Mouse (Mus musculus): ENCODE results near the gene Fam57b. TPM values are rescaled to one million over a fixed set of nuclear protein-coding genes. Genes with fewer than 3 reads are reported as not detected.
A peak's percentile ranks its signal among the peaks of the same experiment; 100 is the strongest.

Fam57b gene
- polyA plus RNA-seq, 1 experiment = 0.08 TPM

DNA sequence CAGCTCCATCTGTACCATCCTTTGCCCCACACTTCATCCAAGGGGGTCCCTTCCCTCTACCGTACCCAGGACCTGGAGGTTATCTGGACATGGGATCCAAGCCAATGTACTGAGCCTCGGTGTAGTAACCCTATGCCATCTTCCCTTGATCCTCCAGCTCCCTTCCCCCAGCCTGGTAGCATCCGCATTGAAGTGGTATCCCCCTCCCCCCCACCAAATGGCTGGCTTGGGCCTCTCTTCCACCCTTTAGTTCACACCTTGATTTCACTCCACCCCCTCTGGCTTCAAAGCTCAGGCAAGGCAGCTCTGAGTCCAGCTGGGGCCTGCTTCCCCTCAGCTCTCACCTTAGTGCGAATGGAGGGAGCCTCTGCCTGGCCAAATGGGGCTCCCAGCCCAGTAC lies 12.4 kb upstream of the Fam57b start:
- peaks cover 18% of the 10 kb centered on the region for H3K79me2 ChIP-seq (ENCODE audit: control insufficient read depth, insufficient read depth)
- H3K4me3 ChIP-seq (ENCODE audit: insufficient read depth, poor library complexity, severe bottlenecking) = no peak overlapping the region
- H3K27me3 ChIP-seq (ENCODE audit: control insufficient read depth, insufficient read depth, insufficient read length) = no peaks in the 10 kb centered on the region
- TF ChIP-seq FOSL1 (IDR thresholded peaks at IDR 0.05; ENCODE audit: insufficient read depth, low read length, poor library complexity, severe bottlenecking) (no peak), MYOD1 (IDR thresholded peaks at IDR 0.05; ENCODE audit: control insufficient read depth, insufficient read length, low read depth) (no peak), CTCF (IDR thresholded peaks at IDR 0.05; ENCODE audit: control insufficient read depth, insufficient read depth, insufficient read length) (no peak), CEBPB (IDR thresholded peaks at IDR 0.05; ENCODE audit: low read depth) (no peak), MAX (IDR thresholded peaks at IDR 0.05) (no peak), MYOG (IDR thresholded peaks at IDR 0.05; ENCODE audit: control insufficient read depth, extremely low read depth, insufficient read length) (no peak), USF1 (IDR thresholded peaks at IDR 0.05; ENCODE audit: low read depth) (no peak)
- H3ac ChIP-seq (ENCODE audit: control insufficient read depth, insufficient read length, low read depth) = no peak overlapping the region
- H3K36me3 ChIP-seq (ENCODE audit: control insufficient read depth, insufficient read depth) = peaks cover 35% of the 10 kb centered on the region
- peaks cover 11% of the 10 kb centered on the region for H3K79me3 ChIP-seq (ENCODE audit: low read depth)

DNA sequence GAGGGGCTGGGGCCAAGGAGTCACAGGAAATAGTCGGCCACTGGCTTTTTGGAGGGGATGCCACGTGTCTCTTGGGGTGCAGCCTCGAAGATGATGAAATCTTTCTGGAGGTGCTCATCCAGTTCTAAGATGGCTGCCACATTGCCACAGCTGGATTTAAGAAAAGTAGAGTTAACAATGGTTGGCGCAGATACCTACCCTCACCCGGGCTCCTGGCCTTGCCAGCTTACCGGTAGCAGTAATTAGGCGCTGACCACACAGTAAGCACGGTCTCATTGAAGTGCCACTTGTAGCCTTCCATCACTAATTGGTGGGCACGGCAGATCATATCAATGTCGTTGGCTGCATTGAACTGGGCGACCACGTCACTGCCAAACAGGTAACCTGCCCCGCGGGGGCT lies 11.3 kb upstream of the Fam57b start:
- Histone ChIP-seq H3ac (ENCODE audit: control insufficient read depth, insufficient read length, low read depth) (no peak overlapping the region), H3K27me3 (ENCODE audit: control insufficient read depth, insufficient read depth, insufficient read length) (no peaks in the 10 kb centered on the region), H3K36me3 (ENCODE audit: control insufficient read depth, insufficient read depth) (peaks cover 39% of the 10 kb centered on the region), H3K79me2 (ENCODE audit: control insufficient read depth, insufficient read depth) (peaks cover 29% of the 10 kb centered on the region), H3K79me3 (ENCODE audit: low read depth) (peaks cover 21% of the 10 kb centered on the region), H3K4me3 (ENCODE audit: insufficient read depth, poor library complexity, severe bottlenecking) (no peak overlapping the region)
- TF ChIP-seq CEBPB (IDR thresholded peaks at IDR 0.05; ENCODE audit: low read depth) (no peak), FOSL1 (IDR thresholded peaks at IDR 0.05; ENCODE audit: insufficient read depth, low read length, poor library complexity, severe bottlenecking) (no peak)

GRCm38 (mm10) chr7:126789141-126789540 lies 8.3 kb upstream of the Fam57b start:
- Histone ChIP-seq H3K27me3 (ENCODE audit: control insufficient read depth, insufficient read depth, insufficient read length) (no peaks in the 10 kb centered on the region), H3K36me3 (ENCODE audit: control insufficient read depth, insufficient read depth) (peaks cover 49% of the 10 kb centered on the region), H3ac (ENCODE audit: control insufficient read depth, insufficient read length, low read depth) (no peak overlapping the region), H3K4me3 (ENCODE audit: insufficient read depth, poor library complexity, severe bottlenecking) (no peak overlapping the region), H3K79me3 (ENCODE audit: low read depth) (peaks cover 28% of the 10 kb centered on the region), H3K79me2 (ENCODE audit: control insufficient read depth, insufficient read depth) (peaks cover 40% of the 10 kb centered on the region)
- TF ChIP-seq MYOG (IDR thresholded peaks at IDR 0.05; ENCODE audit: control insufficient read depth, extremely low read depth, insufficient read length) (no peak), MAX (IDR thresholded peaks at IDR 0.05) (no peak), MYOD1 (IDR thresholded peaks at IDR 0.05; ENCODE audit: control insufficient read depth, insufficient read length, low read depth) (no peak), FOSL1 (IDR thresholded peaks at IDR 0.05; ENCODE audit: insufficient read depth, low read length, poor library complexity, severe bottlenecking) (no peak), USF1 (IDR thresholded peaks at IDR 0.05; ENCODE audit: low read depth) (no peak)

DNA sequence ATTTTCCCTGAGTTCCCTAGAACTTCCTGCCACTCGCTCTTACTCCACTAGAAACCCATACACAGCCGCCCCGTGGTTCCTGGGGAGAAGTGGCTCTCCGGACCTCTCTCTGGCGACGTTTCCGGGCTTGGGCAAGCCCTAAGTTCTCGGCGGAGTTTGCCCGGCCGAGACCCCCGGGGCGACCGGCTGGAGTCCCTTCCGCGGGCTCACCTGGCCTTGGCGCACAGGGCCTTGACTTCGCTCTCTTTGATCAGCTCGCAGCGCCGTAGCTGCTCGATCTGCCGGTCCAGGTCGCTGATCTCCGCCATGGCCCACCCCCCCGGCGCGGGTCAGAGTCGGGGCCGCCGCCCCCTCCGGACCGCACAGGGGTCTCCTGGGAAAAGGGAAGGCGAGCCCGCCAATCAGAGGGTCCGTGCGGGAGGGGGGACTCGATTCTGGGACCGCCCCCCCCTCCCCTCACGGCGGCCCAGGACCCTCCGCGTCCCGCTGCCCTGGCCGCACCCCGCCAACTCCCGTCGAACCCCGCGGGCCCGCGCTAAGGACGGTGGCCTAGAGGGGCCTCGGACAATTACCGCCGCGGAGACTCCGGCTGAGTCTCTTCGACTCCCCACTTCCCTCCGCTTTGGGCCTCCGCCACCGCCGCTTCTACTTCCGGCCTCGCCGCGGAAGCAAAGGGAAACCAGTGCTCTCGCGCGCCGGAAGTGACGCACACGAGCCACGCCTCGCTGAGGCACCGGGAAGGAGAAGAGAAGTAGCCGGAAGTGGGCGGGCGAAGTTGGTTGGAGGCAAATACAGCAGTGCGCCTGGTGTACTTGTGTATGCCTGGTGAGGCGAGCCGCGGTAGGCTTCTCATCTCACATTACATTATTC lies 5.4 kb upstream of the Fam57b start, which contains the start of gene Ppp4c:
TSS of gene Ppp4c (minus strand) at position 646 of the 870 bp plus-strand sequence.
- peaks cover 60% of the 10 kb centered on the region for H3K79me2 ChIP-seq (ENCODE audit: control insufficient read depth, insufficient read depth)
- peak within 1 kb of the TSS; percentile 80 for H3K4me3 ChIP-seq (ENCODE audit: insufficient read depth, poor library complexity, severe bottlenecking)
- H3K79me3 ChIP-seq (ENCODE audit: low read depth) = peaks cover 42% of the 10 kb centered on the region
- TF ChIP-seq MAX (IDR thresholded peaks at IDR 0.05) (peak; percentile 33), CEBPB (IDR thresholded peaks at IDR 0.05; ENCODE audit: low read depth) (no peak), FOSL1 (IDR thresholded peaks at IDR 0.05; ENCODE audit: insufficient read depth, low read length, poor library complexity, severe bottlenecking) (no peak)
- peaks cover 64% of the 10 kb centered on the region for H3K36me3 ChIP-seq (ENCODE audit: control insufficient read depth, insufficient read depth)
- H3ac ChIP-seq (ENCODE audit: control insufficient read depth, insufficient read length, low read depth) = peak within 1 kb of the TSS; percentile 63
- no peaks in the 10 kb centered on the region for H3K27me3 ChIP-seq (ENCODE audit: control insufficient read depth, insufficient read depth, insufficient read length)

DNA sequence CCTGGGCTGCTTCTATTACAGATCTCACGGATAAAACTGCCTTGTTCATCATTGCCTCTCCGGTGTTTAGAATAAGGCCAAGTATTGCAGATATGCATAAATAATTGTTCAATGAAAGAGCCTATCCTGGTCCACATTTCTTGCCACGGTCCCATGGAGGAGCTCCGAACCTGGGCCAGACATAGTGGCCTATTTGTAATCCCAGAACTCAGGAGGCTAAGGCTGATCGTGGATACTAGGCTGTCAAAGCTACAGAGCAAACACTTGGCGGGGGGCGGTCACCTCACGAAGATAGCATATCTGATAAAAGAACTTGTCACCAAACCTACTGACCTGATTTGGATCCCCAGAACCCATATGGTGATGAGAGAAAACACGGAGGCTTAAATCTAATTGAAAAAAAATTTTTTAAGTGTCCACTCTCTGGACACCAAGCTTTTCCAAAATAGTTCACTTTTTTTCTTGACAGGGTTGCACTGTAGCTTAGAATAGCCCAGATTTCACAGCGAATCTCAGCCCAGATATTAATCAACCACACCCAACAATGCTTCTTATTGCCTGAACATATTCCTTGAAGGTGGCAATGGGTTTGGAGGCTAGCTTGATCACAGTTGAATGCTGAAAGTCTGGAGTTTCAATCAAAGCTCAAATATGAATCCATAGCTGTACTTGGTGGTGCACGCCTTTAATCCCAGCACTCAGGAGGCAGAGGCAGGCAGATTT lies 4.6 kb upstream of the Fam57b start:
- Histone ChIP-seq H3K27me3 (ENCODE audit: control insufficient read depth, insufficient read depth, insufficient read length) (no peaks in the 10 kb centered on the region), H3K36me3 (ENCODE audit: control insufficient read depth, insufficient read depth) (peaks cover 62% of the 10 kb centered on the region), H3K79me3 (ENCODE audit: low read depth) (peaks cover 50% of the 10 kb centered on the region), H3K4me3 (ENCODE audit: insufficient read depth, poor library complexity, severe bottlenecking) (peak overlapping the region; percentile 80), H3ac (ENCODE audit: control insufficient read depth, insufficient read length, low read depth) (peak overlapping the region; percentile 23), H3K79me2 (ENCODE audit: control insufficient read depth, insufficient read depth) (peaks cover 68% of the 10 kb centered on the region)
- TF ChIP-seq CTCF (IDR thresholded peaks at IDR 0.05; ENCODE audit: control insufficient read depth, insufficient read depth, insufficient read length) (no peak), MYOG (IDR thresholded peaks at IDR 0.05; ENCODE audit: control insufficient read depth, extremely low read depth, insufficient read length) (no peak), MAX (IDR thresholded peaks at IDR 0.05) (no peak), MYOD1 (IDR thresholded peaks at IDR 0.05; ENCODE audit: control insufficient read depth, insufficient read length, low read depth) (no peak), FOSL1 (IDR thresholded peaks at IDR 0.05; ENCODE audit: insufficient read depth, low read length, poor library complexity, severe bottlenecking) (no peak), CEBPB (IDR thresholded peaks at IDR 0.05; ENCODE audit: low read depth) (no peak), USF1 (IDR thresholded peaks at IDR 0.05; ENCODE audit: low read depth) (no peak)
